Mouse (Mus musculus): Measurements from ENCODE around the gene Upk3bl.

DNA sequence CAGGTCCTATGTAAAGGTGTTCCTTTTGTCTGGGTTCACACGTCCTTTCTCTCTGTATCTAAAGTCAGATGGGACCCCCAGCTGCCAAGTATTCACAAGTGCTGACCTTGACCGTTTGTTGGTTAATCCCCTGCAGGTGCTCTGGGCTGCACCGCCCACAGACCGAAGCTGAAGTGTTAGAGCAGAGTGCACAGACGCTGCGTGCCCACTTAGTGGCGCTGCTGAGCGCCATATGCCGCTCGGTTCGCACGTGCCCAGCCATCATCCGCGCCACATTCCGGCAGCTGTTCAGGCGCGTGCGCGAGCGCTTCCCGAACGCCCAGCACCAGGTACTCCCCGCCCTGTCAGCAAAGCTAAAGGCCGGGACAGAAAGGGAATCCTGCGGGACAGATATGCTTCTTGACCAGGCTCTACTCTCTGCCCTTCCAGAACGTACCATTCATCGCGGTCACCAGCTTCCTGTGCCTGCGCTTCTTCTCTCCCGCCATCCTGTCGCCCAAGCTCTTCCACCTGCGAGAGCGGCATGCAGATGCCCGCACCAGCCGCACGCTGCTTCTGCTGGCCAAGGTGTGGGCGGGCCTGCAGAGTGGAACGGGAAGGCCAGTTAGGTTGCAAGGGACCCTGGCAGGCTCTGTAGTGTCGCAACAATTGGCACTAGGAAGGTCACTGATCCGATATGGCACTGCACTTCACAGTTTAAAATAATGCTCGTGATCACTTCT is 48.0 kb downstream of the Upk3bl start:
- no peak for TF ChIP-seq GATA1 (IDR thresholded peaks at IDR 0.05; ENCODE audit: low read length)
- no peak for TF ChIP-seq TAL1 (IDR thresholded peaks at IDR 0.05; ENCODE audit: low read length)
